ENCODE assay signal across 9 mouse cellular contexts in genomic region chr9:34912996-34913395, GRCm38 (mm10).
A peak's percentile ranks its signal among the peaks of the same experiment; 100 is the strongest.
DNase-seq lines count a peak whose midpoint lies in the region; ATAC-seq and TF ChIP-seq lines count a peak whose summit lies in the region.
"Had no signal": no experiment of that assay in that cellular context is flagged by ENCODE, and none has a peak within 500 bp of the region (broad histone marks: within the 10 kb centered on the region; RNA-seq: fewer than 3 reads in every experiment).

No protein-coding gene starts in this region.

- peak; percentile 53 for DNase-seq in urinary bladder, postnatal 14 days (ENCODE audit: low spot score)
- no peak for DNase-seq in urinary bladder, adult 2 months (ENCODE audit: low spot score)
- DNase-seq in embryo, embryonic 11 days = peak; percentile 81
- peak; percentile 33 for DNase-seq in kidney, adult 2 months
- DNase-seq in right cerebral cortex, postnatal 25 days = no peak

- no peak overlapping the region for H3K9ac ChIP-seq in intestine, embryonic 16.5 days (ENCODE audit: low read depth, low read length)
- H3K9ac ChIP-seq: embryonic facial prominence, embryonic 13.5 days had no signal

- no peaks in the 10 kb centered on the region for H3K27me3 ChIP-seq in kidney, adult 2 months (replicated peaks; ENCODE audit: control insufficient read depth, insufficient read depth, low read length)
- H3K27me3 ChIP-seq in intestine, embryonic 16.5 days (replicated peaks; ENCODE audit: control insufficient read depth, insufficient read depth, low read length) = no peaks in the 10 kb centered on the region
- H3K27me3 ChIP-seq: embryonic facial prominence, embryonic 13.5 days had no signal

- no peak overlapping the region for H3K4me2 ChIP-seq in intestine, embryonic 16.5 days (ENCODE audit: low read depth, low read length)
- H3K4me2 ChIP-seq: embryonic facial prominence, embryonic 13.5 days had no signal

- no peak overlapping the region for H3K27ac ChIP-seq in kidney, adult 2 months (ENCODE audit: insufficient read depth, low read depth, low read length)
- H3K27ac ChIP-seq in intestine, embryonic 16.5 days (ENCODE audit: low read length) = no peak overlapping the region
- H3K27ac ChIP-seq: embryonic facial prominence, embryonic 13.5 days had no signal

- TF ChIP-seq CTCF in kidney, adult 2 months (conservative IDR thresholded peaks at IDR 0.05; ENCODE audit: insufficient read depth, insufficient read length, low read depth, low read length) = no peak

- H3K9me3 ChIP-seq in intestine, embryonic 16.5 days (ENCODE audit: control insufficient read depth, low read length) = no peaks in the 10 kb centered on the region
- H3K9me3 ChIP-seq: embryonic facial prominence, embryonic 13.5 days had no signal

- ATAC-seq in megakaryocyte progenitor cell, adult 5-6 weeks (replicated peaks; ENCODE audit: poor library complexity) = peak; percentile 50; the same call in 1 of the 2 replicates
- no peak for ATAC-seq in frontal cortex, adult (ENCODE audit: low TSS enrichment)
- no peak for ATAC-seq in intestine, embryonic 16.5 days

- no peak for TF ChIP-seq POLR2A in kidney, adult 2 months (IDR thresholded peaks at IDR 0.05; ENCODE audit: low read depth, low read length)

- WGBS in kidney, adult 2 months = 2% methylated on average over 5 of the region's 5 CpGs
- WGBS in intestine, embryonic 16.5 days = 8% methylated on average over 5 of the region's 5 CpGs

- no peaks in the 10 kb centered on the region for H3K4me1 ChIP-seq in kidney, adult 2 months (ENCODE audit: control insufficient read depth, insufficient read depth, low read length)
- no peaks in the 10 kb centered on the region for H3K4me1 ChIP-seq in intestine, embryonic 16.5 days (ENCODE audit: control insufficient read depth, insufficient read depth, low read length)
- H3K4me1 ChIP-seq: embryonic facial prominence, embryonic 13.5 days had no signal

- H3K36me3 ChIP-seq in kidney, adult 2 months (ENCODE audit: control insufficient read depth, insufficient read depth, low read length) = no peaks in the 10 kb centered on the region
- H3K36me3 ChIP-seq in intestine, embryonic 16.5 days (ENCODE audit: control insufficient read depth, insufficient read depth, low read length) = no peaks in the 10 kb centered on the region
- H3K36me3 ChIP-seq: embryonic facial prominence, embryonic 13.5 days had no signal

- no peak overlapping the region for H3K4me3 ChIP-seq in kidney, adult 2 months (ENCODE audit: insufficient read depth, low read depth, low read length)
- H3K4me3 ChIP-seq in intestine, embryonic 16.5 days (ENCODE audit: low read length) = no peak overlapping the region
- H3K4me3 ChIP-seq: embryonic facial prominence, embryonic 13.5 days had no signal

Comparison
In these comparisons a context has a peak if more than half of its experiments do, and no peak if none do; other contexts are left out.
1. DNase-seq: peak in urinary bladder, postnatal 14 days (single experiment), embryo, embryonic 11 days (single experiment) and kidney, adult 2 months (single experiment); none in urinary bladder, adult 2 months (single experiment) and right cerebral cortex, postnatal 25 days (single experiment).